Mouse (Mus musculus): ENCODE data around the gene Pgs1. TPM values are rescaled to one million over a fixed set of nuclear protein-coding genes. Genes with fewer than 3 reads are reported as not detected.

The Pgs1 gene
- 50.2 and 50.3 TPM in 2 replicates for polyA plus RNA-seq (2016; fragmentation: Nextera tagmentation; extraction: Ambion mirVana)

GRCm38 (mm10) chr11:117986126-117987031 lies at the start of gene Pgs1:
TSS of gene Pgs1 (plus strand) at chr11:117986292.
- peak; percentile 82 for ATAC-seq (ENCODE audit: low FRiP score, low read depth)
- Histone ChIP-seq H3K36me3 (no peaks in the 10 kb centered on the region), H3K27me3 (replicated peaks) (no peaks in the 10 kb centered on the region), H3K9ac (peak within 1 kb of the TSS; percentile 90), H3K4me2 (replicated peaks) (peak within 1 kb of the TSS; percentile 81), H3K4me1 (peaks cover 29% of the 10 kb centered on the region), H3K9me3 (no peaks in the 10 kb centered on the region), H3K27ac (peak within 1 kb of the TSS; percentile 67; the same call in 1 of the 2 replicates), H3K4me3 (peak within 1 kb of the TSS; percentile 92)
- 6% methylated on average over 51 of the region's 51 CpGs for WGBS

GRCm38 (mm10) chr11:117939004-117939730 lies 46.9 kb upstream of the Pgs1 start:
- peaks cover 20% of the 10 kb centered on the region for H3K27me3 ChIP-seq (replicated peaks)
- no peak overlapping the region; the same call in 1 of the 2 replicates for H3K4me2 ChIP-seq (replicated peaks)
- no peak overlapping the region for H3K4me3 ChIP-seq
- 23% methylated on average over 4 of the region's 4 CpGs for WGBS
- no peak for ATAC-seq (ENCODE audit: low FRiP score, low read depth)
- no peaks in the 10 kb centered on the region for H3K9me3 ChIP-seq
- H3K36me3 ChIP-seq = no peaks in the 10 kb centered on the region
- peaks cover 49% of the 10 kb centered on the region for H3K4me1 ChIP-seq
- H3K27ac ChIP-seq = no peak overlapping the region
- H3K9ac ChIP-seq = no peak overlapping the region

- WGBS = 0% methylated on average over 7 of the region's 7 CpGs
- Histone ChIP-seq H3K27me3 (replicated peaks) (peaks cover 15% of the 10 kb centered on the region), H3K9me3 (no peaks in the 10 kb centered on the region), H3K4me1 (peaks cover 44% of the 10 kb centered on the region), H3K27ac (0 out of 2 replicates have a peak overlapping the region, but pooled peaks have one; percentile 46), H3K36me3 (no peaks in the 10 kb centered on the region), H3K4me2 (replicated peaks) (peak overlapping the region; percentile 42), H3K9ac (no peak overlapping the region), H3K4me3 (no peak overlapping the region)
- peak; percentile 91 for ATAC-seq (ENCODE audit: low FRiP score, low read depth)
Measured at GRCm38 (mm10) chr11:117939741-117940285, 46.3 kb upstream of the Pgs1 start.

GRCm38 (mm10) chr11:117940881-117941280 lies 45.2 kb upstream of the Pgs1 start:
- Histone ChIP-seq H3K9ac (no peak overlapping the region), H3K9me3 (no peaks in the 10 kb centered on the region), H3K27me3 (replicated peaks) (peaks cover 10% of the 10 kb centered on the region), H3K27ac (no peak overlapping the region), H3K4me3 (no peak overlapping the region), H3K4me2 (replicated peaks) (peak overlapping the region; percentile 42; the same call in 1 of the 2 replicates), H3K36me3 (no peaks in the 10 kb centered on the region), H3K4me1 (peaks cover 37% of the 10 kb centered on the region)
- ATAC-seq (ENCODE audit: low FRiP score, low read depth) = no peak
- WGBS = 90% methylated on average over 6 of the region's 6 CpGs

GRCm38 (mm10) chr11:117941325-117941834 lies 44.7 kb upstream of the Pgs1 start:
- Histone ChIP-seq H3K9ac (0 out of 2 replicates have a peak overlapping the region, but pooled peaks have one; percentile 26), H3K9me3 (no peaks in the 10 kb centered on the region), H3K4me1 (peaks cover 32% of the 10 kb centered on the region), H3K27ac (no peak overlapping the region), H3K4me2 (replicated peaks) (no peak overlapping the region), H3K27me3 (replicated peaks) (peaks cover 8% of the 10 kb centered on the region; the same call in 1 of the 2 replicates), H3K4me3 (no peak overlapping the region), H3K36me3 (no peaks in the 10 kb centered on the region)
- WGBS = 86% methylated on average over 8 of the region's 8 CpGs
- ATAC-seq (ENCODE audit: low FRiP score, low read depth) = no peak

GRCm38 (mm10) chr11:117941848-117942247 lies 44.2 kb upstream of the Pgs1 start:
- H3K4me1 ChIP-seq = peaks cover 31% of the 10 kb centered on the region
- 11% methylated on average over 4 of the region's 4 CpGs for WGBS
- no peaks in the 10 kb centered on the region for H3K36me3 ChIP-seq
- 0 out of 2 replicates have a peak overlapping the region, but pooled peaks have one; percentile 26 for H3K9ac ChIP-seq
- no peaks in the 10 kb centered on the region for H3K9me3 ChIP-seq
- no peak overlapping the region for H3K27ac ChIP-seq
- H3K4me2 ChIP-seq (replicated peaks) = no peak overlapping the region
- peaks cover 7% of the 10 kb centered on the region; the same call in 1 of the 2 replicates for H3K27me3 ChIP-seq (replicated peaks)
- no peak for ATAC-seq (ENCODE audit: low FRiP score, low read depth)
- no peak overlapping the region for H3K4me3 ChIP-seq

- H3K27ac ChIP-seq = no peak overlapping the region
- H3K4me3 ChIP-seq = no peak overlapping the region
- H3K27me3 ChIP-seq (replicated peaks) = peaks cover 6% of the 10 kb centered on the region
- no peaks in the 10 kb centered on the region for H3K9me3 ChIP-seq
- H3K4me1 ChIP-seq = peaks cover 17% of the 10 kb centered on the region
- no peak overlapping the region for H3K9ac ChIP-seq
- H3K4me2 ChIP-seq (replicated peaks) = no peak overlapping the region
- H3K36me3 ChIP-seq = no peaks in the 10 kb centered on the region
- 79% methylated on average over 11 of the region's 11 CpGs for WGBS
- ATAC-seq (ENCODE audit: low FRiP score, low read depth) = no peak
Measured at GRCm38 (mm10) chr11:117946195-117946979, 39.7 kb upstream of the Pgs1 start.

GRCm38 (mm10) chr11:117946996-117947419 lies 39.1 kb upstream of the Pgs1 start:
- Histone ChIP-seq H3K4me2 (replicated peaks) (no peak overlapping the region), H3K27me3 (replicated peaks) (peaks cover 6% of the 10 kb centered on the region), H3K36me3 (no peaks in the 10 kb centered on the region), H3K4me3 (no peak overlapping the region), H3K27ac (no peak overlapping the region), H3K9me3 (no peaks in the 10 kb centered on the region), H3K4me1 (peaks cover 11% of the 10 kb centered on the region), H3K9ac (no peak overlapping the region)
- ATAC-seq (ENCODE audit: low FRiP score, low read depth) = no peak
- WGBS = 75% methylated on average over 10 of the region's 10 CpGs

GRCm38 (mm10) chr11:117949392-117950091 lies 36.5 kb upstream of the Pgs1 start:
- H3K27ac ChIP-seq = no peak overlapping the region
- peaks cover 9% of the 10 kb centered on the region for H3K27me3 ChIP-seq (replicated peaks)
- H3K36me3 ChIP-seq = no peaks in the 10 kb centered on the region
- H3K9me3 ChIP-seq = no peaks in the 10 kb centered on the region
- peak overlapping the region; percentile 67 for H3K4me2 ChIP-seq (replicated peaks)
- peak; percentile 72 for ATAC-seq (ENCODE audit: low FRiP score, low read depth)
- H3K4me1 ChIP-seq = peaks cover 20% of the 10 kb centered on the region
- H3K9ac ChIP-seq = peak overlapping the region; percentile 50
- WGBS = 1% methylated on average over 49 of the region's 49 CpGs
- H3K4me3 ChIP-seq = peak overlapping the region; percentile 18

- H3K4me2 ChIP-seq (replicated peaks) = no peak overlapping the region
- H3K36me3 ChIP-seq = no peaks in the 10 kb centered on the region
- 75% methylated on average over 6 of the region's 6 CpGs for WGBS
- no peak overlapping the region for H3K27ac ChIP-seq
- no peaks in the 10 kb centered on the region for H3K9me3 ChIP-seq
- peaks cover 9% of the 10 kb centered on the region for H3K27me3 ChIP-seq (replicated peaks)
- no peak overlapping the region for H3K4me3 ChIP-seq
- H3K4me1 ChIP-seq = peaks cover 27% of the 10 kb centered on the region
- no peak for ATAC-seq (ENCODE audit: low FRiP score, low read depth)
- H3K9ac ChIP-seq = no peak overlapping the region
Measured at GRCm38 (mm10) chr11:117951391-117951790, 34.7 kb upstream of the Pgs1 start.
